Mouse (Mus musculus) MEL (cell line): ENCODE data around the gene Cryba2.

Experiments used
- CHD1 ChIP-seq: IDR thresholded peaks from 2 replicates; pipeline ENCODE4 v1.6.1; 2012; ENCODE audit warnings: low read depth, mild to moderate bottlenecking, inconsistent platforms, low read length, improper control_type of control experiment
- SMC3 ChIP-seq: IDR thresholded peaks from 2 replicates; pipeline ENCODE4 v1.6.1; 2011; ENCODE audit warnings: low read depth, low read length, improper control_type of control experiment

DNA sequence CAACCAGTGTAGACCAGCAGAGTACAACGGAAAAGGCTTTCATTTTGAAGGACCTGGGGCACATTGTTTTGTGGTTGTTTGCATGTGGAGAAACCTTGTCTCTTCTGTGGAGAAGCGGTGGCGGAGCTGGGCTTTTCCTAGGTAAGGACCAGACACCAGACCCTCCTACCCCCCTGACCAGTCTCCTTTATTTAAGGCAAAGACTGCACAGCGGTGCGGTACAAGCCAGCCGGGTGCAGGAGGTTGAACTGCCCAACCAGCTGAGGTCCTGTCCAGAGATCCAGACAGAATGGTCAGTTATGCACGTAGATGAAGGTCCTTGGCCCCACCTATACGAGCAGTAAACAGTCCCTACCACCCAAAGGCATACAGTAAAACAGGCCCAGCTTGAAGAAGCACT is 10.1 kb downstream of the Cryba2 start:
- TF ChIP-seq CHD1 (no peak), SMC3 (no peak)
